Mouse (Mus musculus): ENCODE data around the gene Jak1.

- TF ChIP-seq CTCF (conservative IDR thresholded peaks at IDR 0.05; ENCODE audit: insufficient read depth, insufficient read length, low read depth, low read length) (no peak), POLR2A (IDR thresholded peaks at IDR 0.05; ENCODE audit: low read depth, low read length) (no peak)
Observed at GRCm38 (mm10) chr4:101180681-101181080, 84.4 kb downstream of the Jak1 start.

Data from kidney, adult 2 months (tissue).